Mouse (Mus musculus) erythroblast, embryonic 14.5 days (primary cell): Measurements from ENCODE around the gene Sec61b.

ENCODE experiments used
- GATA1 ChIP-seq: IDR thresholded peaks from 2 replicates; pipeline ENCODE4 v1.6.1; 2012; ENCODE audit warnings: low read length, inconsistent platforms, mixed read lengths
- TAL1 ChIP-seq: IDR thresholded peaks from 3 replicates; pipeline ENCODE4 v1.6.1; 2012; ENCODE audit warnings: low read length, inconsistent platforms, mixed read lengths

DNA sequence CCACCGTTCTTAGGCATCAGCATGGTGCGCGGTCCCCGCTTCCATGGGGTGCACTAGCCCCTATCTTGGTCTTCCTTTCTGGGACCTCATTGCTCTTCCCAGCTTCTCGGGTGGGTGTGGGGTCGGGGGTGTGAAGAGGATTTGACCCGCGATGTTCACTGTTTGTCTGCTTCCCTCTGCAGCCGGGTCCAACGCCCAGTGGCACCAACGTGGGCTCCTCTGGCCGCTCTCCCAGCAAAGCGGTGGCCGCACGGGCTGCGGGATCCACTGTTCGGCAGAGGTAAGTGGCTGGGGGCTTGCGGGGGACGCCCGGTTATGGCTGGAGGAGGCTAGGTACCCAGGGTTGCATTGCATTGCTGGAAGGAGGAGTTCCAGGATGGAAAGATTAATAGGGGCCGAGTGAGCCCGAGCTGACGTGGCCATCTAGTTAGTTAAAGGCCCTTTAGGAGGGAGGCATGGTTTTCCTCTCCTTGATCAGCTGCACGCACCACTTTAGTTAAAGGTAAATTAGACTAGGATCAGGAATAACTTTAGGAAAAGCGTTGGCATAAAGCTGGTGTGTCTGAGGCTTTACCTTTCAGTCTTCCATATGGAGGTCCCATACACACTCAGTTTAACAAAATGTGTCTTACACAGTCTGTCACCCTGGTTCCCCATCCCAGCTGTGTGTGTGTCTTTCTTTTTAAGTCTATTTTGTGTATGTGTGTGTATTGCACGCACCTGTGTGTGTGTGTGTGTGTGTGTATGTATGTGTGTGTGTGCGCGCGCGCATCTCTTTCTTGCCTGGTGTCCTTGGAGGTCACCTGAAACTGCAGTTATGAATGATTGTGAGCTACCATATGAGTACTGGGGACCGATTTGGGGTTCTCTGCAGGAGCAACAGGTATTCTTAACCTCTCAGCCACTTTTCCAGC lies 529 bp downstream of the Sec61b start:
- no peak for TF ChIP-seq GATA1
- no peak for TF ChIP-seq TAL1
